Mouse (Mus musculus) neural tube, embryonic 10.5 days (tissue): ENCODE data around the gene Tctex1d2.

Experiments
- DNase-seq: peaks from one replicate; pipeline ENCODE4 v3.0.0-alpha.2; 2017; ENCODE audit warnings: low spot score; ENCODE audit errors: extremely low spot score

Tctex1d2 gene

DNA sequence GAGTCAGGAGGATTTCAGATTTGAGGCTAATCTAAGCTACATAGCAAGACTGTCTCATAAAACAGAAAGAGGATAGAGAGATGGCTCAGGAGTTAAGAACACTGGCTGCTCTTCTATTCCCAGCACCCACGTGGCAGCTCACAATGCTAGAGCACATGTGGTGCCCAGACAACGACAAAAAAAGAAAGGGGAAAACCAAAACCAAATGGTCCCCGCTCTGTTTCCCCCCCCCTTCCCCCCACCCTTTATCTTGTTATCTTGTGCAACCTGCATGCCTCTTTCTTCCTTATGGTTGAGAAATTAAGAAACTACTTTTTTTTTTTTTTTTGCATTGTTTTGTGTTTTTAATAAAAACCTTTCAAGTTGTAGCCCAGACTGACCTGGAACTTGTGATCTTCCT is 49.0 kb downstream of the Tctex1d2 start:
- no peak for DNase-seq

DNA sequence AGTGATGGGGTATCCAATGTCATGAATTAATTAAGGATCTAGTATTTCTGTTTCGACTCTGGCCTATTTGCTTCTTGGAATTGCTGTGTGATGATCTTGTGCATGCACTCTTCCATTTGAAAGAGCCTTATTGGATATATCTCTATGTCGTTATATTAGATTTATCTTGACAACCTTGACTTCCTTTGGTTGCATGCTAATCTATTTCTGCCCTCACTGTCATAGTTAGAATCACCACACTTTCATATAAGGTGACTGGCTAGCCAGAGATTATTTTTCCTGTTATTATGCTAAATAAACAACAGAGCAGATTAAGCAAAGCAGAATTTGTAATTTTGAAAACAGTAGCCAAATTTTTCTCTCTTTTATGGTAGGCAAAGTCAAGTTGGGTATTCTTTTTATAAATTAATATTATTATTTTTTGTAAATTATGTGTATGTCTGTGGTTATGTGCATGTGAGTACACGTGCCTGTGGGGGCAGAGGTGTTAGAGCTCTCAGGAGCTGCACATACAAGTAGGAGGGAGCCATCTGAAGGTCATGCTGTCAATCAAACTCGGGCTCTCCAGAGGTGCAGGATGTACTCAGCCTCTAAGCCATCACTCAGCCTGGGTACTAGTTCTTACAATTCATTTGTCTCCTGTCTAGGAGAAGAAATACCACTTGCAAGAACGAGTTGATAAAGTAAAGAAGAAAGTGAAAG is 50.1 kb downstream of the Tctex1d2 start:
- no peak for DNase-seq

DNA sequence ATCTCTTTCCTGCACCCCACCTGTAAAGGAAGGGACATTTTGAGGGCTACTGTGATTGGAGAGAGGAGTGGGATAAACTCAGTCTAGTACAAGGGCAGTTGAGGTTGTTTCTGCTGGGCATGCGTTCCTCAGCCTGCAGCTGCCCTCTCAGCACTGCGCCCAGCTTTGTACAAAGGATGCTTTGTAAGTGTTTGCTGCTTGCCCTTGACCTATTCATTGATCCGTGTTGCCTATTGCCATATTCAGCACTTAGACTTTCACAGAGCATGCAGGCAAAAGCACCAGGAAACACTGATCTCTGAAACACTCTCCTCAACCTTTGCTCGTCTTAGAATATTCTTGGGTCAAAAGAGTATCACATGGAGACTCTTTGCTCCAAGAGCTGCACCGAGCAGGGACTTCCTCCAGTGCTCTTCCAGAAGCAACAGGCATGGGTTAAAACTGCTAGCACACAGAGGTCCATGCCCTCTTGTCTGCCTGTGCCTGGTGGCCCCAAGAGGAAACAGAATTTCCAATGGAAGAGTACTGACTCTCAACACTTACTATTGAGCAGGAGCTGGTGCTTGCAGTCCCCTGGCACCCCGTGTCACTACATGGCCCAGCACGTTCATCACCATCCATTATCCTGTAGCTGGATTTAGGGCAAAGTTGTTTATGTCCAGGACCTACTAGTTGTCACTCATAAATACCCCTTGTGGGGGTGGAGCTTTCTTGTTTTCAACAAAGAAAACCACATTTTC is 52.9 kb downstream of the Tctex1d2 start:
- no peak for DNase-seq

DNA sequence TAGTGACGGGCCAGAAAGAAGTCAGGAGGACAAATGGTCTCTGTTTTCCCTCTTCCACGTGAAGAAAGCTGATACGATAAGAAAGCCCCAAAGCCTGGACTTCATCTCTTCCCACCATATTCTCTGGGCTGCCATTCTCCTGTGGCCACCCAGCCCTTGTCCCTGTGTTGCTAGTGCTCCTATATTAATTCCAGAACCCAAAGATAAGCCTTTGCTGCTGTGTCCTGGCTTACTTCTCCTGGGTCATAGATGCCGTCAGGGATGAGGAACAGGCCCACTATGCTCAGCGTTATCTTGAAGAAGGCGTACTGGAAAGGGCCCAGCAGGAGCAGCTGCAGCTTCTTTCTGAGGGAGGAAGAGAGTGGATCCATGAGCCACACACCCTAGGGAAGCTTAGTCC is 57.8 kb downstream of the Tctex1d2 start:
- no peak for DNase-seq
